Mouse (Mus musculus): ENCODE data around the gene Cyb5d1.
"Not testable (repeated sequence)": the region's sequence is repeated elsewhere in the genome, so short reads cannot be mapped to it uniquely, and the experiment has no call there.

The Cyb5d1 gene

DNA sequence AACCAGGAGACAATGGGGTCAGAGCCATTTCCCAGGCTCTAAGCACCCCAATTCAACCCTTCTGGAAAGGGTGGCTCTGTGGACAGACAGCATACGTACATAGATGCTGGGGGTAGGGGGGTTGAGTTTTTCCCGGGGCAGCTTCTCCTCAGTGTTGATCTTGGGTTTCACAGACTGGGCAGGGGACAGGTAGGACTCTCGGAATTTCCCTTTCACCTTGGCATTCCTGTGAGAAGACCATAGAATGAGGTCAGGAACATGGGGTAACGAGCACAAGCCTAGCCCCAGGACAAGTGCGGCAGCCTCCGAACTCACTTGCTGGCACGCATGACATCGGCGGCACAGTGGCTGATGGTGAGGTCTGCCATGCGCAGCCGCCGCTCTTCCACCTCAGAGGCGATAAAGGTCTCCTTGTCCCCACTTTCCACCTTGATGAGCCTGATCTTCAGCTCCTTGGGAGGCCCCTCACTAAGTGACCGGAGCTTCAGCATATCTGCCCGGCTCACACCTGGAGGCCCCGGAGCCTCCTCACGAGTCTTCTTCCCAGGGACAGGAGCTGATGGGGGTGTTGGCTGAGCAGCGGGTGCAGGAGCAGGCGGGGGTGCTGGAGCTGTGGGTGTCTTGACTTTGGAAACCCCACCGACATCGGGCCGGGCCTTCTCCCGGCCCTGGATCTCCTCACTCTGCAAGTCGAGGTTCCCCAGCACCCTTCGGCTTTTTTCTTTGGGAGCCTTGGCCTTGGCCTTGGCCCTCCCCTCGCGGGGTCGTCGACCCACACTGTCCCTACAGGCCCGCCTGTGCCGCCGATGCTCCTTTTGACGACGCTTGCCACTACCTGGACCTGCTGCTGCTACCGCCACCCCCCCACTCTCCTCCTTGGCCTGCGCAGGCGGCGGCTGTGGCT, 8.5 kb upstream of the Cyb5d1 start:
- DNase-seq: no peak

DNA sequence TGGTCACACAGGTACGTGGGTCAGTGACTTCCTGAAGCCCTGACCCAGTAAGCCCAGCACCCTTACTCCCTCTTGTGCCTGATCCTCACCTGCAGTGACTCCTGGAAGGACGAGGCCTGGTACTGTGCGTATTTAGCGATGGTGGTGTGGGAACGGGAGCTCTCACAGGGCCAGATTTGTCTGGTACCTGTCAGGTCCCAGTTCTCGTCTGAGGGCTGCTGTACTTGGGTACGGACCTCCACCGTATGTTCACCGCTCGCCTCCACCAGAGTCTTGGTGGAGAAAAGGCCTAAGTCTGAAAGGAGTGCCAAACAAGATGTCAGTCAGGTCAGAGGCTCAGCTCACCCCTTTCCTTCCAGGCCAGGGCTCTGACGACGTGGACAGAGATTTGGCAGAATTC, 6.6 kb upstream of the Cyb5d1 start:
- no peak for DNase-seq

DNA sequence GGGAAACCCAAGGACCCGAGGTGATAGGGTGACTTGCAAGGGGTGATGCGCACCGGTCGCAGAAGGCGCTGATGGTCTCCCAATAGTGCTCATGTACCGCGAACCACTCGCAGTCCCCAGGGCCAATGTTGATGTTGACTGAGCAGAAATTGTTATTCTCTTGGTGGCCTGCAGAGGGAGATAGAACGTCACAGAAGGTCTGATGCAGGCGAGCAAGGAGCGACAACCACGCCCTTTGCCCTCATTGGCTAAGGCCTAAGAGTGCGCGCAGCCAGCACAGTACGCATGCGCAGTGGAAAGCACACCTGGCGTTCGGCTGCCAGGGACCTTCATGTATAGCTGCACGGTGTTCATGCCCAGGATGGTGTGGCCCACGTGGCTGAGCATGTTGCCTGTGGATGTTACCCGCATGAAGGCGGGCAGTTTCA, 5.8 kb upstream of the Cyb5d1 start:
- peak; percentile 88 for DNase-seq

DNA sequence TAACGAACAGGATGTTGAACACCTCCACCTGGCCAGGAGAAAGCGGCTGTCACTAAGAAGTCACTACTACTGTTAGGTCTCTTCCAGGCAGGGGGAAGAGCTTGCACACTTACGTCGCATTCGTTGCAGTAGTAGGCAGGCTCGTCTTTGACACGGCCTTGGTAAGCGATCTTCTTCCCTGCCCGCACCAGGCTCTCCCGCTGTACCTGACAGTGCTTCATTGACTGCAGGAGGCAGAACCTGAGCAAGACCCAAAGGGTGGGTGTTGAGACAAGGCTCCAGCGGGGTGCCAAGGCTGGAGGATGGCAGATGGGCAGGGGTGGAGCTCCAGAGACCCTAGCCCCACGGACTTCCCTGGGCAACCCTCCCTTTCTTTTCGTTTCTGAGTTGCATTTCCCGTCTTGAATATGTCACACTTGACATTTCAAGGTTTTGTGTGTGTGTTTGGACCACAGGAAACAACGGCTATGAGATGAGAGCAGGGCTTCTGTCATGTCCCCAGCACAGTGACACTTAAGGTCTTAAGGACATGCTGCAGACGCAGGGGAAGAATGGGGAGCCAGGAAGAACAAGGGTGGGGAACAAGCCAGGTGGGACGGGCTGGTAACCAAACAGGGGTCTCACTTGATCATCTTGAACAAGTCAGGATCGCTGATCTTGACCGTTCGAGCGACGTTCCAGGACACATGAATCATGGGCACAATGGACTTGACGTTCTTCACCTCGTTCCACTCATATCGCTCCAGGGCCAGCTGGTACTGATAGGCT, 4.8 kb upstream of the Cyb5d1 start:
- no peak for DNase-seq

DNA sequence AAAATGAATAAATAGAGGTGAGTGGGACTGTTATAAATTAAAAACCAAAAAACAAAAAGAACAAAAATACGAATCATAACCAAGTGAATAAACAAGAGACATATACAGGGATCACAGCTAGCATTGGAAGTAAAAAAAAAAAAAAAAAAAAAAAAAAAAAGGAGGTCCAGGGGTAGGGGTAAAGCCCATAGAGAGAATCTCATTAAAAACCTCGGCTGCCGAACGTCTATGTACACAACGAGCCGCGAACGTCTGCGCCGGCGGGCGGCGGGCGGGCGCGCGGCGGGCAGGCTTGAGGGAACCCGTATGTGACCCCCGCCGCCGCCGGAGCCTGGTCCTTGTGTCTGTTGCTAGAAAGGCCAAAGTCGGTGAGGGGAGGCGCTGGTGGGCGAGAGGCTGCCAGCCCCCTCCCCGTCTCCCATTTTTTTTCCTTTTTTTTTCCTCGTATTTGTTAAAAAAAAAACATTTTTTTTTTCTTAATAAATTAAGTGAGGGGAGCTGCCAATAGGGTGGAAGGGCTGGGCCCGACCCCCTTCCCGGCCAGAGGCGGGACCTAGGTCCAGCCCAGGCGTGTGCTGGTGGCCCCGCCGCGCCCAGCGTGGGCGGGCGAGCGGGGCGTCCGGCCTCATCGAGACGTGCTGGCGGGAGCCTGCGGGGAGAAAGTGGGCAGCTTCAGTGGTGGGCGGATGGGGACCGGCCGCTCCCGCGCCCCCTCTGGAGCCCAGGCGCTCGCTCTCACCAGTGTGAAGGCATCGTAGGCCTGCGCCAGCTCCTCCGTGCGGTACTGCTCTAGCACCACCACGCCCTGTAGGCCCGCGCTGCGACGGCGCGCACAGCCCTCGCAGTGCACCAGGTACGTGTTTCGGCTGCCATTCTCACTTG, 4.0 kb upstream of the Cyb5d1 start:
- no peak for DNase-seq

DNA sequence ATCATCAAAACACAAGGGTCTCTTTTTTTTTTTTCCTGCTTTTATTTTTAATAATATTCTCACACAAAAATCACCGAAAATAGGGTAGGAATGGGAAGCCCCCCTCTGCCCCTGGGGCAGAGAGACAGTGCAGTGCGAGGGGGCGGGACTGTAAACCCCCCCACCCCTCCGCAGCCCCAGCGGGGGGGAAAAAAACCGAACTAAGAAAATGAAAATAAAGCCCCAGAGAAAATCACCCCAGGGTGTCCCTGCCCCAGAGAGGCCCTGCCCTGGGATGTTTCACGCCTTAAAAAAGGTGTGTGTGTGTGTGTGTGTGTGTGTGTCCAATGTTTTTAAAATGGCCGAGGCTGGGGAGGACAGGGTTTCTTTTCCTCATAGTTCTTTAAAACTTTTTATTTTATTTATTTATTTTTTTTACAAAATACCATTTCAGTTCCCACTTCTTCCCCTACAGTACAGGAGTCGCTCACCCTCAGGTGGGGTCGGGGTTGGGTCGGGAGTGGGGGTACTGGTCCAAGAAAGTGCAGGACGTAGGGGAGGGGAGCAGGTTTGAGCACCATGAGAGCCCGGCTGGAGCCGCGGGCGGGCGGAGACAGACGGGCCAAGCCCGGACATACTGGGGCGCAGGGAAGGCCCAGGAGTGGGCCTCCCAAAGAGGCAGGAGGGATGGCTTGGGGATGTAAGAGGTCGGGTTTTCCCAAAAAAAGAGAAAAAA, 3.2 kb upstream of the Cyb5d1 start:
- DNase-seq: no peak

DNA sequence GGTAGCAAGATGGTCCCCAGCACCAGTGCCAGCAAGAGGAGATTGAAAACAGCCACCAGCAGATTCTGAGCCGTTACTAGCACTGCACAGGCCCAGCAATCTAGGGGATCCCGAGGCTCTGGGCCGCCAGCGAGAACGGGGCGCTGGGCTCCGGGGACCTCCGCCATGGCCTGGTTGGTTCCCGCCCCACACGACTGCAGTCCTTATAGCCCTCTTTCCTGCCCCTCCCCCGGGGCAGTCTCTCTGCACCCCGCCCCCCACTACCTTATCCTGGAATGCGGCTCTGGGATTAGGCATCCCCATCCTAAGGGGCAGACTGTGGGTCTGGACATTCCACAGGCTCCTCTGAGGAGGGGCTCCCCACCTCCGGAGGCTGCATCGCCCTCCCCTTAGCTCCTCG, 2.6 kb upstream of the Cyb5d1 start, which contains the start of gene Tmem88:
TSS of gene Tmem88 (minus strand) at position 176 of the 400 bp plus-strand sequence.
- DNase-seq: no peak

DNA sequence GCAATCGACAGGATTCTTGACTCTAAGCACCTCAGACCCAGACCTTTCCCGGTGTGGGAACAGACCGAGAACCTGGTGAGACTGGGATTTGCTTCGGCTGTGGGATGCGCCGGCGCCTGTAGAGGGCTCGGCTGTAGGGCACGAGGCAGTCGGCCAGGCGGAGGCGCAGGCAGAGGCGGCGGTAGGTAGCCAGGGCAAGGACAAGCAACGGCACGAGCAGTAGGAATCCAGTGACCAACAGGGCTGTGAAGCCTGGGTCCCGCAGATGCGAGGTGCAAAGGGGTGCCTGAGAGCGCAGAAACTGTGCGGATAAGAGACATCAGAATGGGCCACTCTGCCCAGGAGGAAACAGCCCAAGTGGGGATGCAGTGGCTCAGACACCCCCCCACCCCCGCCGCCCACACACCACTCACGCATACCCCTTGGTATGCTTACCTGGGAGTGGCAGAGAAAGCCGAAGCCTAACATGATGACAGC, 2.2 kb upstream of the Cyb5d1 start:
- DNase-seq: no peak

DNA sequence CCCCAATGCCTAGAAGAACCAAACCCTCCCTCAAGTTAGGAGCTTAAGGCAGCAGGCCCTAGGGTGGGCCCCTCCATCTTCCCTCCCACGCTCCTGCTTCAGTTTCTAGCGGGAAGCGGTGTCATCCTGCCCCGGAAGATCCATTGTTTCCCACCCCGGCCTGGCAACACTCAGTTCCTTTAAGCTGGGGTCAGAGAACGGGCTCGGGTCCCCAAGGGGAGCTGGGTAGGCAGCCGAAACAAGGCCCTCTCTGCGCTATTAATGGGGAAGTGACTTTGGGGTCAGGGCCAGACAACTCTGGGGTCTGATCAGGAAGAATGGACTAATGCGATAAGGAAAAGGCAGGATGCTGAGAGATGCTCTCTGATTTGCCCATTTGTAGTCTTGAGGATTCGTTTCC, 1.3 kb upstream of the Cyb5d1 start:
- DNase-seq: no peak

DNA sequence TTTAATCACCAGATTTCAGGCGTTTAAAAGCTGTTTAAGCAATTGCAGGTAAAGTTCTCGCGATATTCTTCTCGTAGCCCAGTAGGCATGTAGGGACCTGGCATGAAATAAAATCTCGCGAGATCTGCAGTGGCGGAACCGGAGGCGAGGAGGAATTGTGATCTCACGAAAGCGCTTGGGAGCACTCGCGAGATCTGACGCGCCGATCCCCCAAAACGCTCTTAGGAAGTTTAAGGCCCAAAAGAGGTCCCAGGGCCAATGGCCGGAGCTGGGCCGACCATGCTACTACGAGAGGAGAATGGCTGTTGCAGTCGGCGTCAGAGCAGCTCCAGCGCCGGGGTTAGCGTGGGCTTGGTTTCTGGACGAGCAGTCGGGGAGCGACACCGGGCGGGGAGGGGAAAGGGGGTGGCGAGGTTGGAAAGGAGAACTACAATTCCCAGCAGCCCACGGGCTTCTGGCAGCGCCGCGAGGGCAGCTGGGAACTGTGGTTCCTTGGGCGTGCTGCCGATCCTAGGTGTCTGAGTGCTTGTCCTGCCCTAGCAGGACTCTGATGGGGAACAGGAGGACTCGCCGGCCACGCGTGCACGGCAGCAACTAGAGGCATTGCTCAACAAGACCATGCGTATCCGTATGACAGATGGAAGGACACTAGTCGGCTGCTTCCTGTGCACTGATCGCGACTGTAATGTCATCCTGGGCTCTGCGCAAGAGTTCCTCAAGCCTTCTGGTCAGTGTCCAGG, 373 bp upstream of the Cyb5d1 start:
- peak; percentile 95 for DNase-seq

DNA sequence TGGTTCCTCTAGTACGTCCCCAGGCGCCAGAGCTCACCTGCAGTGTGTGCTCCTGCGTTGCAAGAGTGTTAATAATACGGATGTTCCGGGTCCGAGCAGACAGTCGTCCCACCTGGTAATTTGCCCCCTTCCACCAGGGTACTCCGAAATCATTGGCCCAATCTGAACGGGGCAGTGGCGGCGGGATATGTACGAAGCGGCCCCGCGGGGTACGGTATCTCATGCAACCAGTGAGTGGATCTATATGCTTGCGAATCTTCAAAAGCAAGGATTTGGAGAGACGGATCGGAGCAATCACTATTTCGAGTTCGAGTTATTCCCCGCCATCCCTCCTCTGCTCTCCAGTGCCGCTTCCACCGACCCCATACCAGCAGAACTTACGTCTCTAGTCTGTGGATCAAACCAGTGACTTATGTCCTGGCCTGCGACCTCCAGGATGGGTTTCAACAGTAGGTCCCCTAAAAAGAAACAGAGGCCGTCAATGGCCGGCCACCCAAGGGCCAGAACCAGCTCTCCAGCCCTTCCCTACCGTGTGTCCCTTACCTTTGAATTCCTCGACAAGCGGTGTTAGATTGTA, 752 bp downstream of the Cyb5d1 start:
- DNase-seq: not testable (repeated sequence)

DNA sequence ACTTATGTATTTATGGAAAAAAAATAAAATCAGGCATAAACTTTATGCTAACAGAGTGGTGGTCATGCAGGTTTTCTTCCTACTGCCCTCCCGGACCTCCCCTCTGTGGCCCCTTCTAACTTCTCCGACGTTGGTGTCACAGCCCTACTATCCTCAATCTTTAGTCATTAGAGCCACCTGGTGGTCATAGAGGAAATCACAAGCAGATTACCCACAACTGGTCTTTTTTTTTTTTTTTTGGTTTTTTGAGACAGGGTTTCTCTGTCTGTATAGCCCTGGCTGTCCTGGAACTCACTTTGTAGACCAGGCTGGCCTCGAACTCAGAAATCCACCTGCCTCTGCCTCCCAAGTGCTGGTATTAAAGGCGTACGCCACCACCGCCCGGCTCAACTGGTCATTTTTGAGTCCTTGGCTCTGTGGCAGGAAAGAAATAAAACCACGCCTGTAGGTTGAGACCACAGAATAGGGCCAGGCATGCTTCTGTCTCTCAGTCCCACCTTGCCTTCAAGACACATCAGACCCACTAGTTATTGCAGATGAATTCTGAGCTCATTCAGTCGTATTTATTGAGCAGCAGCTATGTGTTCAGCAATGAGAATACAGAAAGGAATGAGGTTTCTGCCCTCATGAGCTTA, 4.9 kb downstream of the Cyb5d1 start:
- DNase-seq: peak; percentile 73

DNA sequence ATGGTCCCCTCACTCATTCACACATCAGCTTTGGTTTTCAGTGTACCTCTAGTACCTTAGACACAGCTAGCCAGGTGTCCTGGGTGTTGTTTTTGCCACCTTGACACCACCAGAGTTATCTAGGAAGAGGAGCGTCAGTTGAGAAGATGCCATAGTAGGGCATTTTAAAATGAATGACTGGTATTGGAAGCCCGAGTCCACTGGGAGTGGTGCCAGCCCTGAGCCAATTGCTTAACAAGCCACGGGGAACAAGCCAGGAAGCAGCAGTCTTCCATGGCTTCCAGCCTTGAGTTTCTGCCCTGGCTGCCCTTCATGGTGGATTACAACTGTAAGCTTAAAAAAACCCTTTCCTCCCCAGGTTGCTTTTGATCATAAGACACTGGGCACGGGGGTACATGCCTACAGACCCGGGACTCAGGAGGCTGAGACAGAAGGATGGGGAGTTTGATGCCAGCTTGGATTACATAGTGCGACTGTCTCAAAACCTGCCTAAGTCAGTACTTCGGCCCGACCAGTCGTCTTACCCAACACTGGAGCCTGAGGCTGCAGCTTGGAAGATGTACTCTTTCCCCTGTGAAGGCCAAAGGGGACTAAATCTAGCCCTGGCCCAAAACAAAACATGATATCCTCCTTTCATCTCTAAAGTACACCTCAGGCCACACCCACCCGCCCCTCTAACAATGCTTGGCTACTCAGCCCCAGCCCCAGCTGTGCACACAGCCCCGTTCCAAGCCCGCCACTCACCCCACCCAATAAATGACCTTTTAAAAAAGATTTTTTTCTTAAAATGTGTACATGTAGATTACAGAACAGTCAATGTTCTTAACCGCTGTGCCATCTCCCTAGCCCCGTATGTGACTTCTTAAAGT, 5.7 kb downstream of the Cyb5d1 start:
- DNase-seq: no peak

DNA sequence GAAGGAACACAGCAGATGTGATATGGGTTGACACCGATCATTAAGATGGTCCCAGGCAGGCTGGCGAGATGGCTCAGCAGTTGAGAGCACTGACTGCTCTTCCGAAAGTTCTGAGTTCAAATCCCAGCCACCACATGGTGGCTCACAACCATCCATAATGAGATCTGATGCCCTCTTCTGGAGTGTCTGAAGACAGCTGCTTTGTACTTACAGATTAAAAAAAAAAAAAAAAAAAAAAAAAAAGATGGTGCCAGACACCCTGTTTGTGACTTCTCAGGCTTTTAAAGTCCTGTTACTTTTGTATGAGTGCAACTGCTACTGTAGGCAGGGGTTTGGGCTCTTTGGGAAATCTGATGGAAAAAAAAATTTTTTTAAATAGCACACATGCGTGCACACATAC, 6.8 kb downstream of the Cyb5d1 start:
- no peak for DNase-seq

DNA sequence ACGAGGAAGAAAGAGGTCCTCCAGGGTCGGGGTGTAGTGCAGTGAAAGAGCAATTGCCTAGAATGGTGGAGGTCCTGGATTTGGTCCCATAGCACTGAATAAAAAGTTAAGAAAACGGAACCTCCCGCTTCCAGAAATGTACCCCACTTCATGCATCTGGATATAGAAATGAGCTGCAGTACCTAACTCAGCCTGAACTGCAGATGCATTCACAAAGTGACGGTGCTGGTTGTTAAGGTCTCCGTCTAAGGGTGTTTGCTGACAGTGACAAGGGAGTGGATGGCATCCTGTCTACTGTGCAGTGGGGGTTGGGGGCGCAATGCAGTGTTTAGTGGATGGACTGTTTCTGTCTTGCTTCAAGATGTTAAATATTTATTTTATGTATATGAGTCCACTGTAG, 8.7 kb downstream of the Cyb5d1 start:
- no peak for DNase-seq

DNA sequence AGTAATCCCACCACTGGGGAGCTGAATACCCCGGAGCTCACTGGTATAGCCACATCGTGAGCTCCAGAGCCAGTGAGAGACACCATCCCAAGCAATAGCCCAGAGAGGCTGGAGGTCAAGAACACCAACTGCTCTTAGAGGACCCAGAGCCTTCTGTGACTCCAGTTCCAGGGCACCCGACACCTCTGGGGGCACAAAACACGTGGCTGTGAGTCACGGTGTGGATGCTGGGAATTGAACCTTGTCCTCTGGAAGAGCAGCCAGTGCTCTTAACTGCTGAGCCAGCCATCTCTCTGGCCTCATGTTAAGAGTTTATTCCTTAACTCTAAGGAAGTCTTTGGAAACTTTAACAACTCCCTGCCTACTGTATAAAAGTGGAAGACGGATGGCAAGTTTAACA, 10.5 kb downstream of the Cyb5d1 start:
- DNase-seq: no peak

DNA sequence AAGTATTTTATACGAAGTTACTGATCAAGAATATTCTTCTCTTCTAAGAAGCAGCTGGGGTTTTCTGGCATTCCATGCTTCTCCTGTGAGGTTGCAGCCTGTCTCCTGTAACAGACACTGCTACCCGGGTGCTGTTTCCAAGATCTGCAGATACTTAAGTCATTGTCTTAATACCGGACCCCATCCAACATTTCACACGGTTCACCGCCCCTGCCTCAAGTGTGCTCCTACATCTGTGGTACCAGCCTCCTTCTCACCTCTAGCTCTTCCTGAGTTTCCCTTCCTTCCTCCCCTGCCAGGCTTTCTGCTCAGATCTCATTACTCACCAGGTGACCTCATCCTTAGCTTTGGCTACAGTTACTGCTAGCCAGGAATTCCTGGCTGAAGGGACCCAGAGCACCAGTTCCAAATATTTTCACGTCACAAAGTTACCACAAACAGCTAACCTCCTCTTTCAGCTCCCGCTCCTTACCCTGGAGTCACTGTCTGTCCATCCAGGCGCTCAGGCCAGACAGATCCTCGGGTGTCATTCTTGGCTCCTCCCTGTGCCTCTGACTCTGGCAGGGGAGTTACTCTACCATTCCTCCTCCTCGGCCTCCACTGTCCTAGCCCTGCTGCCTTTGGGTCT, 12.8 kb downstream of the Cyb5d1 start:
- no peak for DNase-seq

DNA sequence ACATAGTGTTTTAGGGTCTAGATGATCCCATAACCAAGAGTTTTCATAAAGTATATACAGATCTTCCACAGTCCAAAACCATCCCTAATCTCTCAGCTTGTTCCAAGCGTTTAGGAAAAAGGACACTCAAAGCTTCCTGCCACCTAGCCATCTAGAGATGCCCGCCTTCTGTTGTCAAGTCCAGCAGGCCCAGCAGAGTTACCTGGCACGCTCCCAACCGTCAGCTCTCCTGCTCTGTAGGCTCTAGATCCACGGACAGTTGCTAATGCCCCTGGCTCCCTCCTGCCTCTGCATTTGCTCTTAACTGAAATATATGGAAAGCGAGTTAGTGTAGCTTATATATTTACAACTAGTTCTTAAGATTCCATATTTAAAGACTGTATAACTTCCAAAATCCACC, 14.1 kb downstream of the Cyb5d1 start:
- no peak for DNase-seq

DNA sequence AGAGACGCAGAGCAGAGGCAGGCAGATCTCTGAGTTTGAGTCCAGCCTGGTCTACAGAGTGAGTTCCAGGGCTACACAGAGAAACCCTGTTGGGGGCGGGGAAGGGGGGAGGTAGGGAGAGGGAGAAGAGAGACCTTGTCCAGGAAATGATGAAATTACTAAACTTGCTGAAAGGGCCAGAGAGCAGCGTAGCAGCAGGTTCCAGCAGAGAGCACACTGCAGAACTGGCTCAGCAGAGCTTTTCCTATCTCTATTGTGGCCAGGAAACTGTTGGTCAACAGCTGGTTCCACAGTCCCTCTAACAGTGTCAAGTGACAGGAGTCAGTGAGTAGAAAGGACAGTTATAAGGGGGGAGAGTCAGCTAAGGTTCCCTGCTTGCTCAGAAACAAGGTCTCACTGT, 15.8 kb downstream of the Cyb5d1 start:
- DNase-seq: no peak

All from thymus, postnatal 25 days (tissue).